Mouse (Mus musculus) heart, postnatal 36 days (tissue): ENCODE results near the gene 1700012B07Rik. TPM values are rescaled to one million over a fixed set of nuclear protein-coding genes. Genes with fewer than 3 reads are reported as not detected.

Source experiments
- DNase-seq, 2 experiments: peaks; one replicate each; pipeline ENCODE4 v3.0.0; 2021 to 2022
- intact Hi-C: fragments of 180-260 bp; cut with DNase I; formaldehyde crosslinking; loops from one replicate; pipeline ENCODE4 v1.15.1; 2025
- total RNA-seq, 2 experiments: library from RNA; stranded (reverse); gene quantifications; 2 replicates each; pipeline ENCODE4 v1.2.3; 2021

1700012B07Rik gene
- total RNA-seq: not detected

- DNase-seq: no peak
- intact Hi-C loops: no loop called here
Observed at GRCm38 (mm10) chr11:109827946-109828345, at the start of gene 1700012B07Rik. TSS of gene 1700012B07Rik (minus strand) at chr11:109828046.

- no peak for DNase-seq
- intact Hi-C loops: no loop called here
Observed at GRCm38 (mm10) chr11:109876767-109877166, 48.9 kb upstream of the 1700012B07Rik start.

GRCm38 (mm10) chr11:109875834-109876233 lies 48.0 kb upstream of the 1700012B07Rik start:
- DNase-seq: no peak
- intact Hi-C loops: loop anchor here (1.0 to 2.0 kb wide), 2 partner anchors 17 to 51 kb away; no protein-coding TSS in a partner anchor

GRCm38 (mm10) chr11:109875525-109875802 lies 47.6 kb upstream of the 1700012B07Rik start:
- intact Hi-C loops: loop anchor here (1.0 to 2.0 kb wide), 2 partner anchors 17 to 52 kb away; no protein-coding TSS in a partner anchor
- peak in 1 of 2 experiments; percentile 43 for DNase-seq

GRCm38 (mm10) chr11:109874651-109875524 lies 47.0 kb upstream of the 1700012B07Rik start:
- peak; percentile 24 to 55 for DNase-seq
- intact Hi-C loops: loop anchor here (1.0 to 5.0 kb wide), 3 partner anchors 18 to 237 kb away; no protein-coding TSS in a partner anchor

- peak; percentile 45 to 56 for DNase-seq
- intact Hi-C loops: loop anchor here (1.0 to 5.0 kb wide), 3 partner anchors 19 to 394 kb away; no protein-coding TSS in a partner anchor
Observed at GRCm38 (mm10) chr11:109873852-109874610, 46.2 kb upstream of the 1700012B07Rik start.

- no peak for DNase-seq
- intact Hi-C loops: loop anchor here (1.0 to 5.0 kb wide), 2 partner anchors 239 to 395 kb away; no protein-coding TSS in a partner anchor
Observed at GRCm38 (mm10) chr11:109873161-109873775, 45.4 kb upstream of the 1700012B07Rik start.

- intact Hi-C loops: loop anchor here (1.0 to 5.0 kb wide), 2 partner anchors 240 to 396 kb away; no protein-coding TSS in a partner anchor
- no peak for DNase-seq
Observed at GRCm38 (mm10) chr11:109872674-109873073, 44.8 kb upstream of the 1700012B07Rik start.

GRCm38 (mm10) chr11:109872056-109872455 lies 44.2 kb upstream of the 1700012B07Rik start:
- intact Hi-C loops: loop anchor here (5.0 kb wide), 1 partner anchor 240 kb away; no protein-coding TSS in a partner anchor
- DNase-seq: no peak

- intact Hi-C loops: no loop called here
- no peak for DNase-seq
Observed at GRCm38 (mm10) chr11:109867861-109868260, 40.0 kb upstream of the 1700012B07Rik start.

- intact Hi-C loops: no loop called here
Observed at GRCm38 (mm10) chr11:109866537-109867160, 38.8 kb upstream of the 1700012B07Rik start.

GRCm38 (mm10) chr11:109865526-109865925 lies 37.7 kb upstream of the 1700012B07Rik start:
- intact Hi-C loops: no loop called here

More at GRCm38 (mm10) chr11:109866537-109867160, 38.8 kb upstream of the 1700012B07Rik start:
- no peak for DNase-seq

GRCm38 (mm10) chr11:109863951-109864350 lies 36.1 kb upstream of the 1700012B07Rik start:
- intact Hi-C loops: loop anchor here (5.0 kb wide), 4 partner anchors 142 to 617 kb away; partner anchors contain the start of gene Fam20a
- no peak for DNase-seq

More at GRCm38 (mm10) chr11:109865526-109865925, 37.7 kb upstream of the 1700012B07Rik start:
- DNase-seq: no peak

GRCm38 (mm10) chr11:109863194-109863746 lies 35.4 kb upstream of the 1700012B07Rik start:
- intact Hi-C loops: loop anchor here (5.0 kb wide), 4 partner anchors 141 to 616 kb away; partner anchors contain the start of gene Fam20a
- peak; percentile 51 to 73 for DNase-seq

GRCm38 (mm10) chr11:109860508-109860907 lies 32.7 kb upstream of the 1700012B07Rik start:
- intact Hi-C loops: loop anchor here (1.0 to 5.0 kb wide), 7 partner anchors 138 to 613 kb away; partner anchors contain the start of gene Fam20a
- DNase-seq: peak; percentile 93 to 96

- intact Hi-C loops: loop anchor here (1.0 to 5.0 kb wide), 8 partner anchors 58 to 613 kb away; partner anchors contain the start of gene Fam20a
- peak; percentile 31 to 52 for DNase-seq
Observed at GRCm38 (mm10) chr11:109859939-109860469, 32.2 kb upstream of the 1700012B07Rik start.

GRCm38 (mm10) chr11:109859441-109859840 lies 31.6 kb upstream of the 1700012B07Rik start:
- intact Hi-C loops: loop anchor here (5.0 kb wide), 1 partner anchor 57 kb away; no protein-coding TSS in a partner anchor
- no peak for DNase-seq

- intact Hi-C loops: loop anchor here (5.0 kb wide), 1 partner anchor 55 kb away; no protein-coding TSS in a partner anchor
Observed at GRCm38 (mm10) chr11:109857086-109857485, 29.2 kb upstream of the 1700012B07Rik start.

GRCm38 (mm10) chr11:109854056-109854455 lies 26.2 kb upstream of the 1700012B07Rik start:
- intact Hi-C loops: no loop called here
- no peak for DNase-seq

More at GRCm38 (mm10) chr11:109857086-109857485, 29.2 kb upstream of the 1700012B07Rik start:
- DNase-seq: no peak
